Mouse (Mus musculus): Measurements from ENCODE around the gene Clec5a. TPM values are rescaled to one million over a fixed set of nuclear protein-coding genes. Genes with fewer than 3 reads are reported as not detected.
"Not testable (repeated sequence)": the region's sequence is repeated elsewhere in the genome, so short reads cannot be mapped to it uniquely, and the experiment has no call there.

Gene Clec5a
- polyA plus RNA-seq (2014; fragmentation: Nextera tagmentation; extraction: Ambion mirVana), result 0.66 and 0.84 TPM in 2 replicates

GRCm38 (mm10) chr6:40585645-40586044, at the start of gene Clec5a:
TSS of gene Clec5a (minus strand) at chr6:40585821.
- WGBS, result 81% methylated on average over 5 of the region's 5 CpGs
- H3K9ac ChIP-seq (ENCODE audit: low read length), result no peak within 1 kb of the TSS
- H3K4me1 ChIP-seq (ENCODE audit: control insufficient read depth, insufficient read depth, low read length), result no peaks in the 10 kb centered on the region
- no peak within 1 kb of the TSS for H3K4me3 ChIP-seq (ENCODE audit: low read depth, low read length)
- no peaks in the 10 kb centered on the region for H3K36me3 ChIP-seq (ENCODE audit: control insufficient read depth, insufficient read depth, low read length)
- H3K27me3 ChIP-seq (replicated peaks; ENCODE audit: control insufficient read depth, insufficient read depth, low read length), result no peaks in the 10 kb centered on the region
- no peak within 1 kb of the TSS for H3K27ac ChIP-seq (ENCODE audit: low read depth, low read length)
- no peak for ATAC-seq
- no peaks in the 10 kb centered on the region for H3K9me3 ChIP-seq (replicated peaks; ENCODE audit: control insufficient read depth, low read length)
- DNase-seq (ENCODE audit: low spot score), result no peak
- H3K4me2 ChIP-seq (ENCODE audit: low read length), result no peak within 1 kb of the TSS

- Histone ChIP-seq H3K27ac (ENCODE audit: low read depth, low read length) (no peak overlapping the region), H3K4me2 (ENCODE audit: low read length) (no peak overlapping the region), H3K9me3 (replicated peaks; ENCODE audit: control insufficient read depth, low read length) (no peaks in the 10 kb centered on the region), H3K36me3 (ENCODE audit: control insufficient read depth, insufficient read depth, low read length) (no peaks in the 10 kb centered on the region), H3K9ac (ENCODE audit: low read length) (no peak overlapping the region), H3K27me3 (replicated peaks; ENCODE audit: control insufficient read depth, insufficient read depth, low read length) (no peaks in the 10 kb centered on the region), H3K4me3 (ENCODE audit: low read depth, low read length) (no peak overlapping the region), H3K4me1 (ENCODE audit: control insufficient read depth, insufficient read depth, low read length) (no peaks in the 10 kb centered on the region)
- WGBS, result 37% methylated on average over 1 of the region's 1 CpGs
- ATAC-seq (no peak), DNase-seq (ENCODE audit: low spot score) (no peak)
Observed at GRCm38 (mm10) chr6:40634640-40635071, 49.0 kb upstream of the Clec5a start.

- Histone ChIP-seq H3K27ac (ENCODE audit: low read depth, low read length) (no peak within 1 kb of the TSS), H3K9me3 (replicated peaks; ENCODE audit: control insufficient read depth, low read length) (no peaks in the 10 kb centered on the region), H3K4me2 (ENCODE audit: low read length) (no peak within 1 kb of the TSS), H3K4me3 (ENCODE audit: low read depth, low read length) (no peak within 1 kb of the TSS), H3K9ac (ENCODE audit: low read length) (no peak within 1 kb of the TSS), H3K4me1 (ENCODE audit: control insufficient read depth, insufficient read depth, low read length) (no peaks in the 10 kb centered on the region), H3K36me3 (ENCODE audit: control insufficient read depth, insufficient read depth, low read length) (no peaks in the 10 kb centered on the region), H3K27me3 (replicated peaks; ENCODE audit: control insufficient read depth, insufficient read depth, low read length) (no peaks in the 10 kb centered on the region)
- no peak for DNase-seq (ENCODE audit: low spot score)
- 88% methylated on average over 8 of the region's 8 CpGs for WGBS
- ATAC-seq, result no peak
Observed at GRCm38 (mm10) chr6:40628406-40629000, 42.9 kb upstream of the Clec5a start, which contains the start of gene Mgam. TSS of gene Mgam (plus strand) at chr6:40628831.

GRCm38 (mm10) chr6:40626111-40626510, 40.5 kb upstream of the Clec5a start:
- H3K4me1 ChIP-seq (ENCODE audit: control insufficient read depth, insufficient read depth, low read length), result no peaks in the 10 kb centered on the region
- no peak overlapping the region for H3K4me3 ChIP-seq (ENCODE audit: low read depth, low read length)
- H3K36me3 ChIP-seq (ENCODE audit: control insufficient read depth, insufficient read depth, low read length), result no peaks in the 10 kb centered on the region
- no peaks in the 10 kb centered on the region for H3K9me3 ChIP-seq (replicated peaks; ENCODE audit: control insufficient read depth, low read length)
- no peak for ATAC-seq
- no peak for DNase-seq (ENCODE audit: low spot score)
- no peak overlapping the region for H3K27ac ChIP-seq (ENCODE audit: low read depth, low read length)
- H3K4me2 ChIP-seq (ENCODE audit: low read length), result no peak overlapping the region
- no peaks in the 10 kb centered on the region for H3K27me3 ChIP-seq (replicated peaks; ENCODE audit: control insufficient read depth, insufficient read depth, low read length)
- 69% methylated on average over 1 of the region's 1 CpGs for WGBS
- H3K9ac ChIP-seq (ENCODE audit: low read length), result no peak overlapping the region

- DNase-seq (ENCODE audit: low spot score) (peak; percentile 84), ATAC-seq (peak; percentile 75)
- Histone ChIP-seq H3K36me3 (ENCODE audit: control insufficient read depth, insufficient read depth, low read length) (no peaks in the 10 kb centered on the region), H3K4me1 (ENCODE audit: control insufficient read depth, insufficient read depth, low read length) (no peaks in the 10 kb centered on the region), H3K9me3 (replicated peaks; ENCODE audit: control insufficient read depth, low read length) (no peaks in the 10 kb centered on the region), H3K9ac (ENCODE audit: low read length) (no peak overlapping the region), H3K27ac (ENCODE audit: low read depth, low read length) (no peak overlapping the region), H3K4me3 (ENCODE audit: low read depth, low read length) (no peak overlapping the region), H3K27me3 (replicated peaks; ENCODE audit: control insufficient read depth, insufficient read depth, low read length) (no peaks in the 10 kb centered on the region), H3K4me2 (ENCODE audit: low read length) (no peak overlapping the region)
- 21% methylated on average over 2 of the region's 2 CpGs for WGBS
Observed at GRCm38 (mm10) chr6:40617965-40618364, 32.3 kb upstream of the Clec5a start.

- 84% methylated on average over 4 of the region's 4 CpGs for WGBS
- Histone ChIP-seq H3K27ac (ENCODE audit: low read depth, low read length) (no peak within 1 kb of the TSS), H3K4me2 (ENCODE audit: low read length) (no peak within 1 kb of the TSS), H3K36me3 (ENCODE audit: control insufficient read depth, insufficient read depth, low read length) (no peaks in the 10 kb centered on the region), H3K27me3 (replicated peaks; ENCODE audit: control insufficient read depth, insufficient read depth, low read length) (no peaks in the 10 kb centered on the region), H3K4me3 (ENCODE audit: low read depth, low read length) (no peak within 1 kb of the TSS), H3K9me3 (replicated peaks; ENCODE audit: control insufficient read depth, low read length) (no peaks in the 10 kb centered on the region), H3K4me1 (ENCODE audit: control insufficient read depth, insufficient read depth, low read length) (no peaks in the 10 kb centered on the region), H3K9ac (ENCODE audit: low read length) (no peak within 1 kb of the TSS)
- no peak for ATAC-seq
- DNase-seq (ENCODE audit: low spot score), result no peak
Observed at GRCm38 (mm10) chr6:40613260-40613852, 27.7 kb upstream of the Clec5a start, which contains the start of gene Tas2r138. TSS of gene Tas2r138 (minus strand) at chr6:40613310.

- Histone ChIP-seq H3K4me3 (ENCODE audit: low read depth, low read length) (no peak overlapping the region), H3K27me3 (replicated peaks; ENCODE audit: control insufficient read depth, insufficient read depth, low read length) (no peaks in the 10 kb centered on the region), H3K36me3 (ENCODE audit: control insufficient read depth, insufficient read depth, low read length) (no peaks in the 10 kb centered on the region), H3K9ac (ENCODE audit: low read length) (no peak overlapping the region), H3K9me3 (replicated peaks; ENCODE audit: control insufficient read depth, low read length) (no peaks in the 10 kb centered on the region), H3K4me2 (ENCODE audit: low read length) (no peak overlapping the region), H3K27ac (ENCODE audit: low read depth, low read length) (no peak overlapping the region), H3K4me1 (ENCODE audit: control insufficient read depth, insufficient read depth, low read length) (no peaks in the 10 kb centered on the region)
- 40% methylated on average over 8 of the region's 8 CpGs for WGBS
- peak; percentile 90; the same call in 1 of the 2 replicates for ATAC-seq
- DNase-seq (ENCODE audit: low spot score), result peak; percentile 90
Observed at GRCm38 (mm10) chr6:40610244-40610643, 24.6 kb upstream of the Clec5a start.

GRCm38 (mm10) chr6:40607431-40607830, 21.8 kb upstream of the Clec5a start:
- no peak for ATAC-seq
- peak; percentile 59 for DNase-seq (ENCODE audit: low spot score)

GRCm38 (mm10) chr6:40598546-40598945, 12.9 kb upstream of the Clec5a start:
- WGBS, result 27% methylated on average over 4 of the region's 4 CpGs
- ATAC-seq; H3K9ac ChIP-seq (ENCODE audit: low read length); H3K4me3 ChIP-seq (ENCODE audit: low read depth, low read length); H3K4me1 ChIP-seq (ENCODE audit: control insufficient read depth, insufficient read depth, low read length); H3K27me3 ChIP-seq (replicated peaks; ENCODE audit: control insufficient read depth, insufficient read depth, low read length); H3K4me2 ChIP-seq (ENCODE audit: low read length); H3K27ac ChIP-seq (ENCODE audit: low read depth, low read length); DNase-seq (ENCODE audit: low spot score); H3K9me3 ChIP-seq (replicated peaks; ENCODE audit: control insufficient read depth, low read length); H3K36me3 ChIP-seq (ENCODE audit: control insufficient read depth, insufficient read depth, low read length): not testable (repeated sequence)

More at GRCm38 (mm10) chr6:40607431-40607830, 21.8 kb upstream of the Clec5a start:
- Histone ChIP-seq H3K9me3 (replicated peaks; ENCODE audit: control insufficient read depth, low read length) (no peaks in the 10 kb centered on the region), H3K9ac (ENCODE audit: low read length) (no peak overlapping the region), H3K4me2 (ENCODE audit: low read length) (no peak overlapping the region), H3K4me1 (ENCODE audit: control insufficient read depth, insufficient read depth, low read length) (no peaks in the 10 kb centered on the region), H3K27ac (ENCODE audit: low read depth, low read length) (no peak overlapping the region), H3K36me3 (ENCODE audit: control insufficient read depth, insufficient read depth, low read length) (no peaks in the 10 kb centered on the region), H3K4me3 (ENCODE audit: low read depth, low read length) (no peak overlapping the region), H3K27me3 (replicated peaks; ENCODE audit: control insufficient read depth, insufficient read depth, low read length) (no peaks in the 10 kb centered on the region)

All from forebrain, embryonic 14.5 days (tissue).